28 mouse cellular contexts compared by ENCODE assay signal in the genomic region with DNA sequence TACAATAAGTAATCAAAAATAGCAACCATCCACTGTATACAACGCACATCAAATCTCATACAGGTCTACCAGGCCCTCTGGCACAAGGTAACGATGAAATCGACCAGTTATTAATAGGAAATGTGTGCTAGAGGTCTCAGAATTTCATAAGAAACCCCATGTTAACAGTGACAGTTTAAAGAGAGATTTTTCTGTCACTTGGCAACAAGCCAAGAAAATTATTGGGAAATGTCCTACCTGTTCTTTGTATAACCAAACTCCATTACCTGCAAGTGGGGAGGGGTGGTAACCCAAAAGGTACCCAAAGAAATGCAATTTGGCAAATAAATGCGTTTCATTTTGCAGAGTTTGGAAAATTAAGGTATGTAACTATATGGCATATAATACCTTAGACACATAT. TPM values are rescaled to one million over a fixed set of nuclear protein-coding genes. Genes with fewer than 3 reads are reported as not detected.
"Had no signal": no experiment of that assay in that cellular context is flagged by ENCODE, and none has a peak within 500 bp of the region (broad histone marks: within the 10 kb centered on the region; RNA-seq: fewer than 3 reads in every experiment).

No protein-coding gene starts in this region.

- DNase-seq: cerebellum, adult 2 months; cerebellum, adult 8-10 months; cerebellum, adult 9-10 months; cerebellum, adult 9-11 months; cerebellum, postnatal 14 days; cerebellum, postnatal 25 days; cerebellum, postnatal 36 days; embryo, embryonic 11 days; forebrain, postnatal 0 days; gastrocnemius, adult 2 months; gastrocnemius, postnatal 10 days; gastrocnemius, postnatal 14 days; gastrocnemius, postnatal 25 days; gastrocnemius, postnatal 36 days; heart, adult 11 months; heart, adult 18-20 months; heart, adult 2 months had no signal

- H3K4me1 ChIP-seq: embryonic facial prominence, embryonic 12.5 days had no signal

- H3K9ac ChIP-seq: embryonic facial prominence, embryonic 12.5 days; embryonic facial prominence, embryonic 13.5 days; embryonic facial prominence, embryonic 15.5 days; forebrain, embryonic 12.5 days; forebrain, embryonic 13.5 days; forebrain, embryonic 15.5 days; forebrain, postnatal 0 days had no signal

- H3K27ac ChIP-seq: embryonic facial prominence, embryonic 10.5 days; embryonic facial prominence, embryonic 12.5 days; embryonic facial prominence, embryonic 13.5 days; embryonic facial prominence, embryonic 15.5 days; forebrain, embryonic 10.5 days; forebrain, embryonic 12.5 days; forebrain, embryonic 13.5 days; forebrain, embryonic 15.5 days; gastrocnemius, adult 2 months; heart, adult 2 months had no signal

- H3K4me3 ChIP-seq: embryonic facial prominence, embryonic 10.5 days; embryonic facial prominence, embryonic 12.5 days; embryonic facial prominence, embryonic 13.5 days; embryonic facial prominence, embryonic 15.5 days; erythroblast, embryonic 14.5 days; forebrain, embryonic 10.5 days; forebrain, embryonic 12.5 days; forebrain, embryonic 13.5 days; forebrain, embryonic 15.5 days; gastrocnemius, adult 2 months; heart, adult 2 months had no signal

- ATAC-seq: forebrain, embryonic 13.5 days; forebrain, embryonic 14.5 days; forebrain, embryonic 15.5 days; forebrain, embryonic 16.5 days; forebrain, postnatal 0 days had no signal

- H3K36me3 ChIP-seq: embryonic facial prominence, embryonic 10.5 days; embryonic facial prominence, embryonic 12.5 days; embryonic facial prominence, embryonic 13.5 days; embryonic facial prominence, embryonic 15.5 days; forebrain, embryonic 10.5 days; forebrain, embryonic 12.5 days; forebrain, embryonic 15.5 days had no signal

- H3K4me2 ChIP-seq: embryonic facial prominence, embryonic 12.5 days; embryonic facial prominence, embryonic 13.5 days; embryonic facial prominence, embryonic 15.5 days; forebrain, embryonic 12.5 days; forebrain, embryonic 13.5 days; forebrain, embryonic 15.5 days had no signal

- H3K9me3 ChIP-seq: embryonic facial prominence, embryonic 10.5 days; embryonic facial prominence, embryonic 12.5 days; embryonic facial prominence, embryonic 13.5 days; embryonic facial prominence, embryonic 15.5 days; forebrain, embryonic 12.5 days; forebrain, embryonic 13.5 days; forebrain, embryonic 15.5 days had no signal

RNA-seq across cellular contexts. Expression of gene E430018J23Rik, which starts 35.0 kb away (rescaled TPM):
- polyA plus RNA-seq: erythroblast, embryonic 14.5 days had no signal

RNA-seq across cellular contexts. Expression of gene Zfp764, which starts 48.1 kb away (rescaled TPM):
- polyA plus RNA-seq: erythroblast, embryonic 14.5 days had no signal
